Mouse (Mus musculus): ENCODE measurements around the gene Prkd2. TPM values are rescaled to one million over a fixed set of nuclear protein-coding genes. Genes with fewer than 3 reads are reported as not detected.

Prkd2 gene
- polyA plus RNA-seq, 1 experiment from 2014 or later: 19.7 TPM

GRCm38 (mm10) chr7:16873392-16873791, 30.7 kb downstream of the Prkd2 start:
- ATAC-seq (ENCODE audit: borderline replicate concordance, extremely low read depth, low FRiP score, low TSS enrichment): no peak
- Histone ChIP-seq H3K4me2 (no peak overlapping the region), H3K27me3 (no peaks in the 10 kb centered on the region), H3K27ac (no peak overlapping the region), H3K4me3 (no peak overlapping the region), H3K36me3 (peaks cover 17% of the 10 kb centered on the region), H3K4me1 (peaks cover 22% of the 10 kb centered on the region), H3K9ac (no peak overlapping the region), H3K9me3 (no peaks in the 10 kb centered on the region)
- WGBS: 95% methylated on average over 4 of the region's 4 CpGs

DNA sequence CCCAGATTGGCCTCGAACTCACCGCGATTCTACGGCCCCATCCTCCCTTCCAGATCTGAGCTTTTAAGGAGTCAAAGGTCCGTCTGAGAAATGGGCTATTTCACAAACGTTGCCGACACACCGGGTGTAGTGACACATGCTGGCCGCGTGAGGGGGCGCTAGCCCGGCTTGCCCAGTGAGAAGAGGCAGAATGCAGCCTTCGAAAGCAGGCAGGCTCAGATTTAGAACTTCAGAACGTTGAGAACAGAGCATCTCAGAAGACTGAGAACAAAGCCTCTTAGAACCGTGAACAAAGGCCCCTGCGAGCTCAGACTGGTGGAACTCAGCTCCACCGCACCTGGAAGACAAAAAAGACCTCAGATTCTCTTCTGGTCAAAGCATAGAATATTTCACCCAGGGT, 31.5 kb downstream of the Prkd2 start:
- Histone ChIP-seq H3K4me3 (peak overlapping the region; percentile 32), H3K4me2 (peak overlapping the region; percentile 54), H3K27ac (peak overlapping the region; percentile 93), H3K9me3 (no peaks in the 10 kb centered on the region), H3K4me1 (peaks cover 24% of the 10 kb centered on the region), H3K27me3 (no peaks in the 10 kb centered on the region), H3K9ac (peak overlapping the region; percentile 14), H3K36me3 (peaks cover 11% of the 10 kb centered on the region)
- peak; percentile 20; the same call in 1 of the 2 replicates for ATAC-seq (ENCODE audit: borderline replicate concordance, extremely low read depth, low FRiP score, low TSS enrichment)
- WGBS: 3% methylated on average over 17 of the region's 17 CpGs

DNA sequence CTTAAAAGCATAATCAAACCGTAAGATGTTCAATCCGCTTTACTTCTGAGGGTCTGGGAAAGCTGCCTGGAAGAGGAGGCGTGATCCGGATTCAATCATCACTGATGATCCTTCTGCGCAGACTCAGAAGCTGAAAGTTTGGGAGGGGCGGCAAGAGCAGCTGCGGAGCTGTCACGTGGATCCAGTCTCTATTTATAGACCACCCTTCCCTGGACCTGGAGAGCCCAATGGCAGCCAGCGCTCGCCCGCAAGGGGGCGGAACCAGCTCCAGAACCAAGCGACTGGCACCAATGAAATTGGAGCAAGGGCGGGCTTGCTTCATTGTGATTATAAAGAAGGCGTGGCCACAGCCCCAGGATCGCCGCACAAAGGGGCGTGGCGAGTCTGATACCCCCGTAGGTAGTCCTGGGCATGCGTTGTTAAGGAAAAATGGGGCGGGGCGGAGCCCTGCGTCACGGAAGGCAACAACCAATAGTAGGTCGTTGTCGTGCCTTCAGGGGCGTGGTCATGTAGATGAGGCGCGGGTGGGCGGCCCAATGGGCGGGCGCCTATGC, 32.1 kb downstream of the Prkd2 start:
- ATAC-seq (ENCODE audit: borderline replicate concordance, extremely low read depth, low FRiP score, low TSS enrichment): peak; percentile 95
- Histone ChIP-seq H3K9me3 (no peaks in the 10 kb centered on the region), H3K27me3 (no peaks in the 10 kb centered on the region), H3K4me3 (peak overlapping the region; percentile 77), H3K4me2 (peak overlapping the region; percentile 92), H3K4me1 (peaks cover 30% of the 10 kb centered on the region), H3K36me3 (peaks cover 7% of the 10 kb centered on the region; the same call in 1 of the 2 replicates), H3K9ac (peak overlapping the region; percentile 14; the same call in 1 of the 2 replicates), H3K27ac (peak overlapping the region; percentile 93)
- under 1% methylated on average over 33 of the region's 33 CpGs for WGBS

- ATAC-seq (ENCODE audit: borderline replicate concordance, extremely low read depth, low FRiP score, low TSS enrichment): no peak
- Histone ChIP-seq H3K27ac (peak within 1 kb of the TSS; percentile 93), H3K4me2 (peak within 1 kb of the TSS; percentile 92), H3K9ac (peak within 1 kb of the TSS; percentile 74), H3K27me3 (no peaks in the 10 kb centered on the region), H3K4me3 (peak within 1 kb of the TSS; percentile 77), H3K9me3 (no peaks in the 10 kb centered on the region), H3K36me3 (peaks cover 4% of the 10 kb centered on the region; the same call in 1 of the 2 replicates), H3K4me1 (peaks cover 33% of the 10 kb centered on the region)
- WGBS: 0% methylated on average over 1 of the region's 1 CpGs
Observed at GRCm38 (mm10) chr7:16875310-16875325, 32.4 kb downstream of the Prkd2 start, which contains the start of gene Dact3. Gene Dact3, plus strand, starts transcription at chr7:16875317.

GRCm38 (mm10) chr7:16875326-16875725, 32.6 kb downstream of the Prkd2 start:
- WGBS: under 1% methylated on average over 31 of the region's 42 CpGs
- Histone ChIP-seq H3K27me3 (no peaks in the 10 kb centered on the region), H3K4me1 (peaks cover 35% of the 10 kb centered on the region), H3K27ac (peak overlapping the region; percentile 73), H3K36me3 (peaks cover 4% of the 10 kb centered on the region; the same call in 1 of the 2 replicates), H3K4me3 (peak overlapping the region; percentile 77), H3K4me2 (peak overlapping the region; percentile 92), H3K9me3 (no peaks in the 10 kb centered on the region), H3K9ac (peak overlapping the region; percentile 74)
- ATAC-seq (ENCODE audit: borderline replicate concordance, extremely low read depth, low FRiP score, low TSS enrichment): no peak

DNA sequence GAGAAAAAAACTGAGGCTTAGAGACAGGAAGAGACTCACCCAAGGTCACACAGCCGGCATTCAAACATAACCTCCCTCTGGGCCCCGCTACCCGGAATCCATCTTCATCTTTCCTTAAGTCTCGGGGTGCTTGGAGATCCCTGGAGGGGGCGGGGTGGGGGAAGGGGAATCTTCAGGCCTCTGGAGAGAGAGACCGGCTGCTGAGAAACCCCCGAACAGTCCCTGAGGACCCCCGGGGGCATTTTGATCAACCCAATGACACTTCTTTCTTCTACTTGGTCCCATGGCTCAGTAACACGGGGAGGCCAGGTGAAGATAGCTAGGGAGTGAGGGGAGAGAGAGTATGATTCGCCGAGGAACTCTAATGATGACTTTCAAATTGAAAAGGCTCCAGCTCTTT, 33.3 kb downstream of the Prkd2 start:
- Histone ChIP-seq H3K27me3 (no peaks in the 10 kb centered on the region), H3K36me3 (peaks cover 4% of the 10 kb centered on the region; the same call in 1 of the 2 replicates), H3K4me2 (peak overlapping the region; percentile 92), H3K9me3 (no peaks in the 10 kb centered on the region), H3K4me3 (peak overlapping the region; percentile 77), H3K4me1 (peaks cover 42% of the 10 kb centered on the region), H3K9ac (peak overlapping the region; percentile 74), H3K27ac (peak overlapping the region; percentile 73)
- no peak for ATAC-seq (ENCODE audit: borderline replicate concordance, extremely low read depth, low FRiP score, low TSS enrichment)
- 8% methylated on average over 11 of the region's 11 CpGs for WGBS

- H3K4me1 ChIP-seq: peaks cover 43% of the 10 kb centered on the region
- H3K36me3 ChIP-seq: 0 out of 2 replicates have a peak, but pooled peaks cover 3% of the 10 kb centered on the region
- peak overlapping the region; percentile 74 for H3K9ac ChIP-seq
- peak overlapping the region; percentile 73 for H3K27ac ChIP-seq
- no peak for ATAC-seq (ENCODE audit: borderline replicate concordance, extremely low read depth, low FRiP score, low TSS enrichment)
- no peaks in the 10 kb centered on the region for H3K27me3 ChIP-seq
- H3K4me3 ChIP-seq: peak overlapping the region; percentile 77
- peak overlapping the region; percentile 92 for H3K4me2 ChIP-seq
- 6% methylated on average over 13 of the region's 13 CpGs for WGBS
- H3K9me3 ChIP-seq: no peaks in the 10 kb centered on the region
Observed at GRCm38 (mm10) chr7:16876608-16877007, 33.9 kb downstream of the Prkd2 start.

- Histone ChIP-seq H3K36me3 (peaks cover 3% of the 10 kb centered on the region; the same call in 1 of the 2 replicates), H3K4me1 (peaks cover 44% of the 10 kb centered on the region), H3K27ac (0 out of 2 replicates have a peak overlapping the region, but pooled peaks have one; percentile 73), H3K27me3 (no peaks in the 10 kb centered on the region), H3K9me3 (no peaks in the 10 kb centered on the region), H3K9ac (no peak overlapping the region), H3K4me2 (no peak overlapping the region), H3K4me3 (no peak overlapping the region)
- ATAC-seq (ENCODE audit: borderline replicate concordance, extremely low read depth, low FRiP score, low TSS enrichment): no peak
- 69% methylated on average over 3 of the region's 3 CpGs for WGBS
Observed at GRCm38 (mm10) chr7:16877717-16878116, 35.0 kb downstream of the Prkd2 start.

- 24% methylated on average over 9 of the region's 9 CpGs for WGBS
- Histone ChIP-seq H3K36me3 (peaks cover 19% of the 10 kb centered on the region), H3K4me2 (peak overlapping the region; percentile 12; the same call in 1 of the 2 replicates), H3K4me3 (no peak overlapping the region), H3K27me3 (peaks cover 9% of the 10 kb centered on the region), H3K4me1 (peaks cover 41% of the 10 kb centered on the region), H3K9ac (no peak overlapping the region), H3K9me3 (no peaks in the 10 kb centered on the region), H3K27ac (peak overlapping the region; percentile 74)
- peak; percentile 46; the same call in 1 of the 2 replicates for ATAC-seq (ENCODE audit: borderline replicate concordance, extremely low read depth, low FRiP score, low TSS enrichment)
Observed at GRCm38 (mm10) chr7:16879796-16880547, 37.3 kb downstream of the Prkd2 start.

DNA sequence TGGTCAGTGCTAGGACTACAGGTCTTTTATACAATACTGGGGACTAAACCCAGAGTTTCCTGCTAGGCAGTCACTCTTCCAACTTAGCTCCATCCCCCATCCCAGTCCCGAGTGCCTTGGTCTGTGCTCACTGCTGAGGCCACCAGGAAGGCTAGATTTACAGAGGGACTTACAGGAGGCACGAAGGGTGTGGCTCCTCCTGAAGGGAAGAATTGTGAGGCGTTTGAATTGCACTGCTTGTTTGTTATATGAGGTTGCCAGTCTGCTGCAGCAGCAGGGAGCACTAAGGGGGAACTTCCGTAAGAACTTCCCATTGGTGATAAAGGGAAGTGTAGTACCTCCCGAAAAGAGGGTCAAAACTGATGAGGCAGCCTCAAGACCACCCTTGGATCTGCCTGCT, 37.9 kb downstream of the Prkd2 start:
- Histone ChIP-seq H3K9ac (no peak overlapping the region), H3K4me3 (no peak overlapping the region), H3K4me2 (peak overlapping the region; percentile 12; the same call in 1 of the 2 replicates), H3K27ac (peak overlapping the region; percentile 74), H3K9me3 (peaks cover 4% of the 10 kb centered on the region; the same call in 1 of the 2 replicates), H3K36me3 (peaks cover 26% of the 10 kb centered on the region), H3K27me3 (peaks cover 16% of the 10 kb centered on the region), H3K4me1 (peaks cover 41% of the 10 kb centered on the region)
- 29% methylated on average over 5 of the region's 5 CpGs for WGBS
- ATAC-seq (ENCODE audit: borderline replicate concordance, extremely low read depth, low FRiP score, low TSS enrichment): no peak

DNA sequence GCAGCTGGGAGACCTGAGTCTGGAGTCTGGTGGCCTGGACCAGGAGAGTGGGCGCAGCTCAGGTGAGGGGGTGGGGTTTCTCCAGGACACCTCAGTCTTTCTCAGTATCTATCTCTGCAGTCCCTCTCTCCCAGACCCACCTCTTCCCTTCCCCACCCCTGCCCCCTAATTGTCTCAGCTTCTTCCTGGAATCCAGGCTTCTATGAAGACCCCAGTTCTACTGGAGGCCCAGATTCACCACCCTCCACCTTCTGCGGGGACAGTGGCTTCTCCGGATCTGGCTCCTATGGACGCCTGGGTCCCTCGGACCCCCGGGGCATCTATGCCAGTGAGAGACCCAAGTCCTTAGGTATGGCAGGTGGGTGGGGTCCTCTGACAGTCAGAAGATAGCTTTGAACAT, 40.5 kb downstream of the Prkd2 start:
- H3K9me3 ChIP-seq: peaks cover 10% of the 10 kb centered on the region; the same call in 1 of the 2 replicates
- H3K4me2 ChIP-seq: no peak overlapping the region
- no peak for ATAC-seq (ENCODE audit: borderline replicate concordance, extremely low read depth, low FRiP score, low TSS enrichment)
- peaks cover 28% of the 10 kb centered on the region for H3K27me3 ChIP-seq
- peaks cover 38% of the 10 kb centered on the region for H3K36me3 ChIP-seq
- WGBS: 91% methylated on average over 6 of the region's 6 CpGs
- no peak overlapping the region for H3K27ac ChIP-seq
- no peak overlapping the region for H3K9ac ChIP-seq
- peaks cover 26% of the 10 kb centered on the region for H3K4me1 ChIP-seq
- no peak overlapping the region for H3K4me3 ChIP-seq

DNA sequence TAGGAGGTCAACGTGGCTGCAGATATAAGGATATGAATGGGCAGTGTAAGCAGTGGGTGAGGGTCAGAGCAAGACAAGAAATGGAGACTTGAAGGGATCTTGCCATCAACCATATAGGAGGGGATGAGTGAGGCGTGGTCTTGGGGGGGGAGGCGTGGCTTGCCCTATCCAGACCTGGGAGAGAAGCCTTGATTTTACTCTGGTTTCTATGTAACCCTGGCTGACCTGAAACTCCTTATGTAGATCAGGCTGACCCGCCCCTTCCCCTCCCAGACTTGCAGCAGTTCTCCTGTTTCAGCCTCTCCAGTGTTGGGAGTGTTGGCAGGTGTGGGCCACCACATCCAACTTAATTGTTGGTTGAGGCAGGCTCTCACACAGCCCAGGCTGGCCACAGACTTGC, 41.6 kb downstream of the Prkd2 start:
- no peak overlapping the region for H3K9ac ChIP-seq
- ATAC-seq (ENCODE audit: borderline replicate concordance, extremely low read depth, low FRiP score, low TSS enrichment): no peak

More for the DNA sequence above, 41.6 kb downstream of the Prkd2 start:
- Histone ChIP-seq H3K27ac (no peak overlapping the region), H3K9me3 (peaks cover 10% of the 10 kb centered on the region; the same call in 1 of the 2 replicates), H3K36me3 (peaks cover 38% of the 10 kb centered on the region), H3K4me2 (no peak overlapping the region), H3K4me1 (peaks cover 25% of the 10 kb centered on the region), H3K27me3 (peaks cover 28% of the 10 kb centered on the region), H3K4me3 (no peak overlapping the region)
- 79% methylated on average over 4 of the region's 4 CpGs for WGBS
